9 mouse cellular contexts compared by ENCODE assay signal in the genomic region with DNA sequence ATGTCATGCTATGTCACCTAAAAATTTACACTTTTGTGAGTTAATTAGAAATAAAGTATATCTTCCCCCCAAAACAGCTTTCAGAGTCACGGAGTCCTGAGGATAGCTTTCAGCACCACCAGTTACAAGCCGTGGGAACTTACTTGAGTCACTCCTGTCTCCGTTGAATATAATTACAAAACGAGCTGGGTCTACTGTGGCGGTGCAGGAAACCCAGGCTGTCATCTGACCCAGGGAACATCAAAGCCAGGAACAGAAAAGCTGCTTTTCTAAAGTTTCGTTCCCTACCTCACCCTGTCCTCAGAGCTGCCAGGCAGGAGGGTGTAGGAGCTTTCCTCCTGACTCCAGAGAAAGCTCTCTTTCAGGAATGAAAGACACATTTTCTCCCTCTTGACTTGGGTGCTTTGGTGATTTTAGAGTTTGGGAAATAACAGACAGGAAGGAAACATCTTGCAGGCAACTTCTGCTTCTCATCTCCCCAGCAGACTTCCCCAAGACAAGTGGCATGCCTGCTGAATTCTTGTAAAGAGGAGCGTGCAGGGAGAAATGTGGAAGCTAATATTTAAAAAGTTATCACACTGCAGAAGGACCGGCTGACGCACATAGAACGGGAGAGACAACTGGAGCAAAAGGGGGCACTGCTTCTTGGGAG. TPM values are rescaled to one million over a fixed set of nuclear protein-coding genes. Genes with fewer than 3 reads are reported as not detected.
A peak's percentile ranks its signal among the peaks of the same experiment; 100 is the strongest.
DNase-seq lines count a peak whose midpoint lies in the region; ATAC-seq and TF ChIP-seq lines count a peak whose summit lies in the region.
"Had no signal": no experiment of that assay in that cellular context is flagged by ENCODE, and none has a peak within 500 bp of the region (broad histone marks: within the 10 kb centered on the region; RNA-seq: fewer than 3 reads in every experiment).

No protein-coding gene starts in this region.

- peak overlapping the region; percentile 71 for H3K27ac ChIP-seq in gastrocnemius, adult 2 months
- H3K27ac ChIP-seq in liver, embryonic 11.5 days (ENCODE audit: low read depth, low read length): no peak overlapping the region
- H3K27ac ChIP-seq in forebrain, embryonic 15.5 days (replicated peaks): no peak overlapping the region
- H3K27ac ChIP-seq: embryonic facial prominence, embryonic 15.5 days had no signal

- H3K4me1 ChIP-seq in liver, embryonic 11.5 days (replicated peaks; ENCODE audit: control insufficient read depth, insufficient read depth, low read length): peaks cover 25% of the 10 kb centered on the region
- H3K4me1 ChIP-seq in forebrain, embryonic 15.5 days: peaks cover 8% of the 10 kb centered on the region; the same call in 1 of the 2 replicates

- peak overlapping the region; percentile 37 for H3K4me2 ChIP-seq in liver, embryonic 11.5 days
- no peak overlapping the region for H3K4me2 ChIP-seq in forebrain, embryonic 15.5 days (replicated peaks)
- H3K4me2 ChIP-seq: embryonic facial prominence, embryonic 15.5 days had no signal

- no peak for DNase-seq in gastrocnemius, adult 2 months
- DNase-seq in gastrocnemius, postnatal 10 days: no peak
- peak; percentile 24 to 35 for DNase-seq in spleen, postnatal 36 days (ENCODE audit: low spot score in 2 of 2)
- DNase-seq in spleen, postnatal 14 days (ENCODE audit: low spot score in 2 of 2): no peak
- no peak for DNase-seq in liver, embryonic 11.5 days (ENCODE audit: low spot score)
- peak; percentile 22 for DNase-seq in thymus, postnatal 25 days
- no peak for DNase-seq in layer of hippocampus, adult 11-12 months (ENCODE audit: low spot score)

- intact Hi-C loops in gastrocnemius, adult 2 months (cut with DNase I): no loop called here

- peak overlapping the region; percentile 35 for H3K4me3 ChIP-seq in gastrocnemius, adult 2 months
- H3K4me3 ChIP-seq in liver, embryonic 11.5 days (ENCODE audit: low read depth, low read length): no peak overlapping the region
- no peak overlapping the region for H3K4me3 ChIP-seq in forebrain, embryonic 15.5 days
- H3K4me3 ChIP-seq: embryonic facial prominence, embryonic 15.5 days had no signal

- no peak overlapping the region; the same call in 1 of the 2 replicates for H3K9ac ChIP-seq in liver, embryonic 11.5 days (ENCODE audit: low read depth, low read length)
- H3K9ac ChIP-seq in forebrain, embryonic 15.5 days (replicated peaks): no peak overlapping the region
- H3K9ac ChIP-seq: embryonic facial prominence, embryonic 15.5 days had no signal

- no peak for TF ChIP-seq CTCF in gastrocnemius, adult 2 months (IDR thresholded peaks at IDR 0.05)

- no peaks in the 10 kb centered on the region for H3K27me3 ChIP-seq in liver, embryonic 11.5 days (replicated peaks; ENCODE audit: control insufficient read depth, insufficient read depth, low read length)
- no peaks in the 10 kb centered on the region for H3K27me3 ChIP-seq in forebrain, embryonic 15.5 days
- H3K27me3 ChIP-seq: embryonic facial prominence, embryonic 15.5 days had no signal

- WGBS in liver, embryonic 11.5 days: 31% methylated on average over 10 of the region's 10 CpGs
- WGBS in forebrain, embryonic 15.5 days: 46% methylated on average over 10 of the region's 10 CpGs

- H3K36me3 ChIP-seq in liver, embryonic 11.5 days (ENCODE audit: control insufficient read depth, insufficient read depth, low read length): no peaks in the 10 kb centered on the region
- no peaks in the 10 kb centered on the region for H3K36me3 ChIP-seq in forebrain, embryonic 15.5 days
- H3K36me3 ChIP-seq: embryonic facial prominence, embryonic 15.5 days had no signal

- H3K9me3 ChIP-seq in liver, embryonic 11.5 days (ENCODE audit: control insufficient read depth, low read length): no peaks in the 10 kb centered on the region
- H3K9me3 ChIP-seq in forebrain, embryonic 15.5 days: no peaks in the 10 kb centered on the region
- H3K9me3 ChIP-seq: embryonic facial prominence, embryonic 15.5 days had no signal

- no peak for ATAC-seq in liver, embryonic 11.5 days (replicated peaks; ENCODE audit: low FRiP score)
- ATAC-seq in forebrain, embryonic 15.5 days (replicated peaks): no peak

RNA-seq across cellular contexts. Expression of a gene that starts 3.7 kb away (rescaled TPM):
- 1 to 10 TPM; 5.3 to 5.6 TPM for total RNA-seq in gastrocnemius, adult 2 months (2021)
- 10 to 100 TPM in 1 of 2 experiments, 1 to 10 TPM in 1; 8.5 to 10.6 TPM for total RNA-seq in gastrocnemius, postnatal 10 days (2021)
- polyA plus RNA-seq in liver, embryonic 11.5 days (2014; fragmentation: Nextera tagmentation; extraction: Ambion mirVana): 37.7 and 37.9 TPM in 2 replicates
- polyA plus RNA-seq in forebrain, embryonic 15.5 days (2015; fragmentation: Nextera tagmentation; extraction: Ambion mirVana): 35.9 and 38.4 TPM in 2 replicates

Comparison
In these comparisons a context has a peak if more than half of its experiments do, and no peak if none do; other contexts are left out.
1. DNase-seq: peak in spleen, postnatal 36 days (2 of 2) and thymus, postnatal 25 days (single experiment); none in gastrocnemius, adult 2 months (single experiment), gastrocnemius, postnatal 10 days (single experiment), spleen, postnatal 14 days (0 of 2), liver, embryonic 11.5 days (single experiment) and layer of hippocampus, adult 11-12 months (single experiment).